Mouse (Mus musculus): ENCODE measurements at regions not wholly inside any gene's neighbourhood (a gene's known extent, or its start where the extent isn't known, plus 50 kb on each side); places are given as distances from the start of the nearest gene placed in this dataset.

DNA sequence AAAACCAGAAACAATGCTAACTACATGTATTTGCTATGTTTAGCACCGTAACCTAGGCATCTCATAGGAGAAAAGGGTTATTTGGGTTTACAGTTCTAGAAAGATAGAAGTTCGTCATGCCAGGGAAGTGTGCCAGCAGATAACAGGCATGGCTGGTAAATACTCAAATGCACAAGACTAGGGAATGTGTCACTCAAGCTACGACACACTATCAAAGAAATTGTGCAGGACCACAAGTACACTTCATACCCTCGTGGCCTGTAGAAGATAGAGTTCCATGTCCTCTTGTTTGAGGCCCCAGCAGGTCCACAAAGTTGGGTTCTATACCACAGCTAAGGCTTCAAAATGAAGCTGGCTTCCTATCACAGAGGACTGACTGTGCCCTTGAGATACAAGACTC is 103.1 kb upstream of the Car8 start:
- Histone ChIP-seq H3K4me1 (ENCODE audit: insufficient read depth, low read depth, low read length) (no peaks in the 10 kb centered on the region), H3K36me3 (replicated peaks) (no peaks in the 10 kb centered on the region), H3K27me3 (ENCODE audit: insufficient read depth, low read length) (no peaks in the 10 kb centered on the region), H3K4me3 (ENCODE audit: low read depth, low read length) (no peak overlapping the region), H3K9me3 (replicated peaks) (no peaks in the 10 kb centered on the region)
- ATAC-seq (ENCODE audit: extremely low read depth, insufficient number of reproducible peaks, low FRiP score, poor library complexity, severe bottlenecking) (no peak), DNase-seq (ENCODE audit: low spot score) (no peak)
- TF ChIP-seq GATA2 (IDR thresholded peaks at IDR 0.05; ENCODE audit: borderline replicate concordance, low read depth, low read length) (no peak), GATA1 (IDR thresholded peaks at IDR 0.05; ENCODE audit: borderline replicate concordance, low read length) (no peak), POLR2AphosphoS5 (IDR thresholded peaks at IDR 0.05; ENCODE audit: insufficient replicate concordance, low read depth, low read length) (no peak), TAL1 (conservative IDR thresholded peaks at IDR 0.05; ENCODE audit: low read depth, low read length) (no peak), CTCF (IDR thresholded peaks at IDR 0.05; ENCODE audit: low read depth, low read length) (no peak)

DNA sequence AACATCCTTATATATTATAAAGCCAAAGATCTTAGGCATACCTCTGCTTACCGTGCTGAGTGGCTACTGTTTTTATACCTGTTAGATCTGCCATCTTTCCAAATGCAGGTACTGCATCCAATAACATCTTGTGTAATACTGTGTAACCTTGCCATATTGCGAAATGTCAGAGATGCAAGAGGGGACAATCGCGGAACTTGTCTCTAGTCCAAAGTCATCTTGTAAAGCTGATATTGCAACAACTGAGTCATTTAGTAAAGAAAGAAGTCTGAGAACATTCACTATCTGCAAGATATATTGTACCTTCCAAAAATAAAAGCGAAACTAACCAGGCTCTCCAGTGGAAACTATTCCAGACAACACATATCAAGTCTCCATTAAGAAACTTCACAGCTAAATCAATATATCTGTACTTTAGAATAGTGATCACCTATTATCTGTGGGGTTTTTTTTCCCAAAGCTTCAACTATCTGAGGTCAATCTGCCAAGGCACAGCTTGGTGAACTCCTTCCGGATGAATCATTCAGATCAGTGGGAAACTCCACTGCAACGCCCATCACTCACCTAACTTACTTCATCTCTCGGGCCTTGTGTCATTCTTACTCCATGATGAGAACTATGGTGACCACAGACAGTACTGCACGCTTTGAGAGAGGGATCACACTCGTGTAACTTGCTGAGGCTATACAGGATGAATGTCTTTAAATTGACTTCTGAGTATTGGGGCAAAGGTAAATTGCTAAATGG is 70.6 kb upstream of the Car8 start:
- ATAC-seq (ENCODE audit: extremely low read depth, insufficient number of reproducible peaks, low FRiP score, poor library complexity, severe bottlenecking), result no peak

DNA sequence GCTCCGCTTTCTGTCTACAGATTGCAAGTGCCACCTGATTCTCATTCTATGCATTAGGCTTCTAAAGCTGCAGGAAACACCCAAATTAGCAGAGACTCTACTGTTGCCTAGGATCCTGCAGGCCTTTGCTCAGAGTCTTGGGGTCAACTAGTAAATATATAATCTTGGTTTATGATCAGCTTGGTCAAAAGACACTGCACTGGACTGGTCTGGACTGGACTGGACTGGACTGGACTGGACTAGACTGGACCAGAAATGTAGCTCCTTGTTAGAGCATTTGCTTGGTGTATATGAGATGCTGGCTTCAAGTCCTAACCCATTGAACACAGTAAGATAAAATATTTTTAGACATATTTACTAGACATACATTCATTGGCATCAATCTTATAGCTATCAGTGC is 53.7 kb upstream of the Car8 start:
- no peaks in the 10 kb centered on the region for H3K36me3 ChIP-seq (replicated peaks)
- no peaks in the 10 kb centered on the region for H3K9me3 ChIP-seq (replicated peaks)
- ATAC-seq (ENCODE audit: extremely low read depth, insufficient number of reproducible peaks, low FRiP score, poor library complexity, severe bottlenecking) (no peak), DNase-seq (ENCODE audit: low spot score) (no peak)
- H3K4me1 ChIP-seq (ENCODE audit: insufficient read depth, low read depth, low read length), result no peaks in the 10 kb centered on the region
- no peak for TF ChIP-seq POLR2AphosphoS5 (IDR thresholded peaks at IDR 0.05; ENCODE audit: insufficient replicate concordance, low read depth, low read length)
- TF ChIP-seq CTCF (IDR thresholded peaks at IDR 0.05; ENCODE audit: low read depth, low read length), result no peak
- no peak for TF ChIP-seq GATA2 (IDR thresholded peaks at IDR 0.05; ENCODE audit: borderline replicate concordance, low read depth, low read length)
- no peak for TF ChIP-seq GATA1 (IDR thresholded peaks at IDR 0.05; ENCODE audit: borderline replicate concordance, low read length)
- no peak for TF ChIP-seq TAL1 (conservative IDR thresholded peaks at IDR 0.05; ENCODE audit: low read depth, low read length)
- H3K4me3 ChIP-seq (ENCODE audit: low read depth, low read length), result no peak overlapping the region
- no peaks in the 10 kb centered on the region for H3K27me3 ChIP-seq (ENCODE audit: insufficient read depth, low read length)

More for the DNA sequence above, 70.6 kb upstream of the Car8 start:
- no peaks in the 10 kb centered on the region for H3K4me1 ChIP-seq (ENCODE audit: insufficient read depth, low read depth, low read length)
- TF ChIP-seq GATA1 (IDR thresholded peaks at IDR 0.05; ENCODE audit: borderline replicate concordance, low read length) (no peak), TAL1 (conservative IDR thresholded peaks at IDR 0.05; ENCODE audit: low read depth, low read length) (no peak), GATA2 (IDR thresholded peaks at IDR 0.05; ENCODE audit: borderline replicate concordance, low read depth, low read length) (no peak), CTCF (IDR thresholded peaks at IDR 0.05; ENCODE audit: low read depth, low read length) (no peak), POLR2AphosphoS5 (IDR thresholded peaks at IDR 0.05; ENCODE audit: insufficient replicate concordance, low read depth, low read length) (no peak)
- no peaks in the 10 kb centered on the region for H3K9me3 ChIP-seq (replicated peaks)
- no peak overlapping the region for H3K4me3 ChIP-seq (ENCODE audit: low read depth, low read length)
- H3K36me3 ChIP-seq (replicated peaks), result no peaks in the 10 kb centered on the region
- H3K27me3 ChIP-seq (ENCODE audit: insufficient read depth, low read length), result no peaks in the 10 kb centered on the region
- DNase-seq (ENCODE audit: low spot score), result no peak

DNA sequence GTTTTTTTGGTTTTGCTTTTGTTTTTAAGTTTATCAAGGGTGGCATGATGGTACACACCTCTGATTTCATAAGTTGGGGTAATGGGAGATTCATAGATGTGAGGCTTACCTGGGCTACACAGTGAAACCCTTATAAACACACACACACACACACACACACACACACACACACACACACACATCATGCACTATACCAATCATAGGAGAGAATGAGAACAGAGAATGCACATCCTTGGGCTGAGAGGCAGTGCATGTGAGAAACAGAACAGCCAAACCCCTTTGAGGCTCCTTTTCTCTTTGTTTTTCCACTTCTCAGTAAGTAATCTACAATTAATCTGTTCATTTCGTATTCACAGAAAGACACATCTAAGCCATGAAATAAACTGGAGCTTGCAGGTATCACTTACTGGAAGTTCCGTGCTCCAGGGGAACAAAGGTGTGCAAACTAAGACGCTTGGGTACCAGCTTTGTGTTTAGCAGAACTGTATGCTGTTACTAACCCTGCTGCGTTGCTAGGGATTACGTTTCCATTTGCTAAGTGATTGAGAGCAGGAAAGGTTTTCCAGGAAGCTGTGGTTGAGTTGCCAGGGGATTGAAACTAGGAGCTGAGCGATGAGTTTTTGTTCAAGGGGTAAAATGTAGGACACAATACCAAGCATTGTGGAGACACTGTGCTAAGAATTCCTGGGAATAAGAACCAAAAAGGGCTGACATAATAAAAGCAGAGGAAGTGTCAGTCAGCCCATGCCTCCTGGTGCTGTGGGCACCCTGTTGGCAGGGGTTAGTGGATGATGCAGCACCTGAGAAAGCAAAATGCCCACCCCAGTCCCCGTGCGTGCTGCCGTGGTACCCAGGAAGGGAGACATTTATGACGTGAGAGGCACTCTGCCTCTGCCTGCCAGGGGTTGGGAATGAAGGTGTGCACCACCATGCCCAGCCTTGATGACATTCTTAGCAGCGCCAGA is 53.0 kb upstream of the Car8 start:
- no peaks in the 10 kb centered on the region for H3K36me3 ChIP-seq (replicated peaks)
- H3K4me3 ChIP-seq (ENCODE audit: low read depth, low read length), result no peak overlapping the region
- no peaks in the 10 kb centered on the region for H3K27me3 ChIP-seq (ENCODE audit: insufficient read depth, low read length)
- TF ChIP-seq TAL1 (conservative IDR thresholded peaks at IDR 0.05; ENCODE audit: low read depth, low read length) (no peak), GATA1 (IDR thresholded peaks at IDR 0.05; ENCODE audit: borderline replicate concordance, low read length) (no peak), GATA2 (IDR thresholded peaks at IDR 0.05; ENCODE audit: borderline replicate concordance, low read depth, low read length) (no peak), CTCF (IDR thresholded peaks at IDR 0.05; ENCODE audit: low read depth, low read length) (no peak)
- no peaks in the 10 kb centered on the region for H3K9me3 ChIP-seq (replicated peaks)
- no peaks in the 10 kb centered on the region for H3K4me1 ChIP-seq (ENCODE audit: insufficient read depth, low read depth, low read length)
- DNase-seq (ENCODE audit: low spot score) (no peak), ATAC-seq (ENCODE audit: extremely low read depth, insufficient number of reproducible peaks, low FRiP score, poor library complexity, severe bottlenecking) (no peak)

DNA sequence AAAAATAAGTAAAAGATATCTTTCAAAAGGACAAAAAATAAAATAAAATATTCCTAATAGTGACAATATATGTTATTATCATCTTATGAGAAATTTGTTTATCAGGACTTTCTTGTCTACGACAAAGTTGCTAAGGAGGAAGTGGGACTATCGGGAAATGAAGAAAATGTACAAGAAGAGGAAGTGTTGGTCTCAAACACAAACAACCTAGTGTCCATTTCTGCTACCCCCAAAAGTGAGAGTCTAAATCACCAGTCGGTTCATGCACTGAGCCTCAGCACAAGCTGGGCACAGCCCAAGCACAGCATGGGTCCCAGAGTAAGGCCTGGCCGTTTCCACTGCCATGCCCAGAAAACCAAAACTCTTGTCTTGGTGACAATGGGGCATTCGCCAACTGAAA is 51.1 kb upstream of the Car8 start:
- TF ChIP-seq TAL1 (conservative IDR thresholded peaks at IDR 0.05; ENCODE audit: low read depth, low read length) (no peak), POLR2AphosphoS5 (IDR thresholded peaks at IDR 0.05; ENCODE audit: insufficient replicate concordance, low read depth, low read length) (no peak), CTCF (IDR thresholded peaks at IDR 0.05; ENCODE audit: low read depth, low read length) (no peak), GATA1 (IDR thresholded peaks at IDR 0.05; ENCODE audit: borderline replicate concordance, low read length) (no peak), GATA2 (IDR thresholded peaks at IDR 0.05; ENCODE audit: borderline replicate concordance, low read depth, low read length) (no peak)
- no peak for DNase-seq (ENCODE audit: low spot score)
- H3K27me3 ChIP-seq (ENCODE audit: insufficient read depth, low read length), result no peaks in the 10 kb centered on the region
- no peaks in the 10 kb centered on the region for H3K9me3 ChIP-seq (replicated peaks)
- H3K36me3 ChIP-seq (replicated peaks), result no peaks in the 10 kb centered on the region
- ATAC-seq (ENCODE audit: extremely low read depth, insufficient number of reproducible peaks, low FRiP score, poor library complexity, severe bottlenecking), result no peak
- no peak overlapping the region for H3K4me3 ChIP-seq (ENCODE audit: low read depth, low read length)
- H3K4me1 ChIP-seq (ENCODE audit: insufficient read depth, low read depth, low read length), result peaks cover 2% of the 10 kb centered on the region; the same call in 1 of the 2 replicates

Measured in G1E (cell line).